Mouse (Mus musculus): ENCODE data around the gene Rhbdl3. TPM values are rescaled to one million over a fixed set of nuclear protein-coding genes. Genes with fewer than 3 reads are reported as not detected.

Rhbdl3 gene
- 9.6 and 12.6 TPM in 2 replicates for polyA plus RNA-seq (2012; rRNA removed)

DNA sequence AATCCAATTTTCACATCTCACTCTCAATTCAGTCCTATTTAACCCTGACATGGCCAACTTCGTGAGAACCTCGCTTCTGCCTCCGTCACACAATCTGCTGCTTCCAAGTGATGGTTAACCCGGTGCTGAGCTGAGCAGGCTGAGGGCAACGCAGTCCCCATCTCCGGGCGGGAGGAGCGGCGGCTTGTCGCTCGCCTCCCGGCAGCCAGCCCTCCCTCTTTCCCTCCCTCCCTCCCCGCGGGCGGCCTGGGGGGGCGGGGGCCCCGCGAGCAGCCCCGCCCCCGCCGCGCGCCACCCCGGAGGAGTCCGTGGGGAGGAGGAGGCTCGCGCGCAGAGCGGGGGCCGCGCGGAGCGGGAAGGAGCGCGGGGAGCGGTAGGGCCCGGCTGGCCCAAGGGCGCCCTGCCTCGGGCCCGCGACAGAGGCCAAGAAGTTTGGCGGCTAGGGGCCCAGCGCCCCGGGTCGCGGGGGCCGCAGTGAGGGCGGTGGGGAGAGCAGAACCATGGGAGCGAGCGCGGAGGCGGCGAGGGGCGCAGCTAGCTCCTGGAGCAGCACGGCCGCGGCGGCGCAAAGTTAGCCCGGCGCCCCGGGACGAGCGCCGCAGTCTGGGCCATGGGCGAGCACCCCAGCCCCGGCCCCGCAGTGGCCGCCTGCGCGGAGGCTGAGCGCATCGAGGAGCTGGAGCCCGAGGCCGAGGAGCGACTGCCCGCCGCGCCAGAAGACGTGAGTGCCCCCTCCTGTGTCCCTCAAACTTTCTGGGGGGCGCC lies at the start of gene Rhbdl3:
Rhbdl3 (plus strand) TSS at position 362 of the 765 bp plus-strand sequence.
- H3K27ac ChIP-seq (ENCODE audit: insufficient read depth, low read length) = no peak within 1 kb of the TSS
- no peak for TF ChIP-seq CTCF (IDR thresholded peaks at IDR 0.05; ENCODE audit: borderline replicate concordance, insufficient read depth, low read depth, low read length)
- no peak for TF ChIP-seq POLR2A (IDR thresholded peaks at IDR 0.05; ENCODE audit: borderline replicate concordance, insufficient read depth, low read length)
- H3K4me3 ChIP-seq (replicated peaks; ENCODE audit: insufficient read depth, low read depth, low read length) = peak within 1 kb of the TSS; percentile 63
- H3K27me3 ChIP-seq (ENCODE audit: control insufficient read depth, insufficient read depth, low read length) = no peaks in the 10 kb centered on the region; the same call in 1 of the 2 replicates
- DNase-seq = peak; percentile 35 to 42
- WGBS = under 1% methylated on average over 76 of the region's 81 CpGs
- H3K4me1 ChIP-seq (ENCODE audit: control insufficient read depth, insufficient read depth, low read length) = no peaks in the 10 kb centered on the region

DNA sequence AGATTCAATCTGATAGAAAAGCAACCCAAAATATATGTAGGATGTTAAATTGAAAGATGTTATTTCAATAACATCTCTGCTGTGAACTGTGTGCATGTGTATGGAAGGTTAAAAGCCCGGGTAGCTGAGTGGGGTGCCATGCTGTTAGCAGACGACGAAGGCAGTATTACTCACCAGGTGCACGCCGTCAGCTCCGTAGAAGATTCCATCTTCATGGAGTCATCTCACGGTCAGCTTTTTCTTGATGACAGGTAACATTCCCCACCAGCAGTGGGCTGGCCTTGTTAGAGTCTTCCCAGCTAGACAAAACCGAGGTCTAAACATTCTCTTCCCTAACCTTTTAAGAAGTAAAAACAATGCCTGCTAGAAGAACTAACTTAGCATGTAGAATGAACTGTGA lies 36.6 kb upstream of the Rhbdl3 start:
- 92% methylated on average over 8 of the region's 8 CpGs for WGBS
- H3K27ac ChIP-seq (ENCODE audit: insufficient read depth, low read length) = no peak overlapping the region
- DNase-seq = no peak
- H3K4me1 ChIP-seq (ENCODE audit: control insufficient read depth, insufficient read depth, low read length) = no peaks in the 10 kb centered on the region
- TF ChIP-seq CTCF (IDR thresholded peaks at IDR 0.05; ENCODE audit: borderline replicate concordance, insufficient read depth, low read depth, low read length) (no peak), POLR2A (IDR thresholded peaks at IDR 0.05; ENCODE audit: borderline replicate concordance, insufficient read depth, low read length) (no peak)
- H3K4me3 ChIP-seq (replicated peaks; ENCODE audit: insufficient read depth, low read depth, low read length) = no peak overlapping the region
- H3K27me3 ChIP-seq (ENCODE audit: control insufficient read depth, insufficient read depth, low read length) = no peaks in the 10 kb centered on the region

DNA sequence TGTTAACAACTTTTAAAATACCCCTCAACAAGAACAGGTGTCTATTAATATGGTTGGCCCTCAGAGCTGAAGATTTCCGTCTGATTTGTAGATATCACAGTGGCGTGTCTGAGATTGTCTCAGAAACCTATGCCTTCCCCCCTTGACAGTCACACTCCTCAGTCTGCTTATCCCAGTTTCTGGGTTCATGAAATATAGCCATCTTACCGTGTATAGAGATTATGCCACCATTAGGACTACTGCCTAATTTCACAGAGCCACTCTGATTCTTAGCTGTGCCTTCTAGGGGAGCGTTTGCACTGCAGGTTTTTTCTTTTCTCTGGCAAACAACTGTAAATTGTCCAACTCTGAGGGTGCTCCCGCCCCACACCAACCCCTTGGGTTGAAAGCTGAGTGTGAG lies 29.6 kb upstream of the Rhbdl3 start:
- no peak for DNase-seq
- Histone ChIP-seq H3K4me3 (replicated peaks; ENCODE audit: insufficient read depth, low read depth, low read length) (no peak overlapping the region), H3K27me3 (ENCODE audit: control insufficient read depth, insufficient read depth, low read length) (no peaks in the 10 kb centered on the region), H3K27ac (ENCODE audit: insufficient read depth, low read length) (no peak overlapping the region), H3K4me1 (ENCODE audit: control insufficient read depth, insufficient read depth, low read length) (no peaks in the 10 kb centered on the region)
- 65% methylated on average over 5 of the region's 5 CpGs for WGBS
- TF ChIP-seq CTCF (IDR thresholded peaks at IDR 0.05; ENCODE audit: borderline replicate concordance, insufficient read depth, low read depth, low read length) (no peak), POLR2A (IDR thresholded peaks at IDR 0.05; ENCODE audit: borderline replicate concordance, insufficient read depth, low read length) (no peak)

DNA sequence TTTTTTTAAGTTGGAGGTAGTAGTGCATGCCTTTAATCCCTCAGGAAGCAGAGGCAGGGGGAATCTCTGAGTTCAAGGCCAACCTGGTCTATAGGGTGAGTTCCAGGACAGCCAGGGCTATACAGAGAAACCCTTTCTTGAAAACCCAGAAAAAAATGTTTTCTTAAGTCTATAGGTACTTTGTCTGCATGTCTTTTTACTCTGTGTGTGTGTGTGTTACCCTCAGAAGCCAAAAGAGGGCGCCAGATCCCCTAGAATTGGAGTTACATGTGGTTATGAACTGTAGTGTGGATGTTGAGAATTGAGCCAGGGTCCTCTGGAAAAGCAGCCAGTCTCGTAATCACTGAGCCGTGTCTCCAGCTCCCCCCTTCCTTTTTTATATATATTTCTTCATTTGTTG lies 25.7 kb upstream of the Rhbdl3 start:
- TF ChIP-seq CTCF (IDR thresholded peaks at IDR 0.05; ENCODE audit: borderline replicate concordance, insufficient read depth, low read depth, low read length) (no peak), POLR2A (IDR thresholded peaks at IDR 0.05; ENCODE audit: borderline replicate concordance, insufficient read depth, low read length) (no peak)
- no peaks in the 10 kb centered on the region for H3K27me3 ChIP-seq (ENCODE audit: control insufficient read depth, insufficient read depth, low read length)
- no peaks in the 10 kb centered on the region for H3K4me1 ChIP-seq (ENCODE audit: control insufficient read depth, insufficient read depth, low read length)
- 64% methylated on average over 3 of the region's 3 CpGs for WGBS
- no peak overlapping the region for H3K4me3 ChIP-seq (replicated peaks; ENCODE audit: insufficient read depth, low read depth, low read length)
- DNase-seq = no peak
- no peak overlapping the region for H3K27ac ChIP-seq (ENCODE audit: insufficient read depth, low read length)

DNA sequence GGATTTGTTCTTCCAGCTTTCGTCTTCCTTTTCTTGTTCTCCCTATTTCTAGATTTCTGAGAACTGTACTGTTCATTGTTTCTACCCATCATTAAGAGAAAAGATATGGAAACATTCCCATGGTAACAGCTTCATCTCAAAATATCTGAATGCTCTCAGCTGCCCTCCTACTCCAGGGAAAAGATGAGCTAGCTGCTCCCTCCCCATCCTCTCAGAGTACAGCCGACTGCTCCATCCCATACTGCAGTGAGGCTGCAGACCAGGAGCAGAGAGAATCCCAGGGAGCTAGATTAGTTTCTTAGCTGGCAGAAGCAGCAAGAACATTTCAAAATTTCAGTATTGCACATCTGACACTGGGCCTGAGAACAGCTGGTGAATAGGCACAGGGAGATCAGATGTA lies 22.7 kb upstream of the Rhbdl3 start:
- no peaks in the 10 kb centered on the region for H3K27me3 ChIP-seq (ENCODE audit: control insufficient read depth, insufficient read depth, low read length)
- DNase-seq = no peak
- H3K27ac ChIP-seq (ENCODE audit: insufficient read depth, low read length) = no peak overlapping the region
- no peak overlapping the region for H3K4me3 ChIP-seq (replicated peaks; ENCODE audit: insufficient read depth, low read depth, low read length)
- TF ChIP-seq POLR2A (IDR thresholded peaks at IDR 0.05; ENCODE audit: borderline replicate concordance, insufficient read depth, low read length) (no peak), CTCF (IDR thresholded peaks at IDR 0.05; ENCODE audit: borderline replicate concordance, insufficient read depth, low read depth, low read length) (no peak)
- 55% methylated on average over 2 of the region's 2 CpGs for WGBS
- H3K4me1 ChIP-seq (ENCODE audit: control insufficient read depth, insufficient read depth, low read length) = no peaks in the 10 kb centered on the region

DNA sequence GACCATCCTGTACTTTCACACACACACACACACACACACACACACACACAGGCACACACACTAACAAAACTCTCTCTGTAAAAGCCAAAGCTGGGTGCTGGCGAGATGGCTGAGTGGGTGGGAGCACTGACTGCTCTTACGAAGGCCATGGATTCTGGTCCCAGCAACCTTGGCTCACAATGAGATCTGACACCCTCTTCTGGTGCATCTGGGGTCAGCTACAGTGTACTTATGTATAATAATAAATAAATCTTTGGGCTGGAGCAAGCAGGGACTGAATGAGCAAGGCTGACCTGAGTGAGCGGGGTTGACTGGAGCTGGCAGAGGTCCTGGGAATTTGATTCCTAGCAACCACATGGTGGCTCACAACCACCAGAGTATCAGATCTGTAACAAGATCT lies 16.9 kb upstream of the Rhbdl3 start:
- no peak for DNase-seq
- H3K4me3 ChIP-seq (replicated peaks; ENCODE audit: insufficient read depth, low read depth, low read length) = no peak overlapping the region
- no peak for TF ChIP-seq CTCF (IDR thresholded peaks at IDR 0.05; ENCODE audit: borderline replicate concordance, insufficient read depth, low read depth, low read length)
- TF ChIP-seq POLR2A (IDR thresholded peaks at IDR 0.05; ENCODE audit: borderline replicate concordance, insufficient read depth, low read length) = no peak
- no peaks in the 10 kb centered on the region for H3K27me3 ChIP-seq (ENCODE audit: control insufficient read depth, insufficient read depth, low read length)
- WGBS = 60% methylated on average over 3 of the region's 3 CpGs
- no peaks in the 10 kb centered on the region for H3K4me1 ChIP-seq (ENCODE audit: control insufficient read depth, insufficient read depth, low read length)
- no peak overlapping the region for H3K27ac ChIP-seq (ENCODE audit: insufficient read depth, low read length)

DNA sequence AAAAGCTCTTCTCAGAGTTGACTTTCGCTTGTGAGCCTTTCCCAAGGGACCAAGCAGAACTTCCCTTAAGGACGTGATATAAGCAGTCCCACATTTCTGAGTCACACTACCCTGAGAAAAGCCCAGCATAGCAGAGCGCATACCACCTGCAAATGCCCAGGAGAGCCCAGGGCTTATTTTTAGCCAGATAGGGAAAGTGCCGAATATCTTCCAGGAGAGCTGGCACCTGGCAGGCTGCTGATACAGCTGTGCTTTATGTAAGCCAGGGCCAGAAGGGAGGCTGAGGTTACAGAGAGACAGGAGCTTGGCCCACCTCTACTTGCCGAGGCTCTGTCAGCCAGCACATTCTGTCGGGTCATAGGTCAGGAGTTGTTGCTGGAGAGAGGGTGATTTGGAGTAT lies 16.1 kb upstream of the Rhbdl3 start:
- Histone ChIP-seq H3K27me3 (ENCODE audit: control insufficient read depth, insufficient read depth, low read length) (no peaks in the 10 kb centered on the region), H3K27ac (ENCODE audit: insufficient read depth, low read length) (no peak overlapping the region), H3K4me1 (ENCODE audit: control insufficient read depth, insufficient read depth, low read length) (no peaks in the 10 kb centered on the region), H3K4me3 (replicated peaks; ENCODE audit: insufficient read depth, low read depth, low read length) (no peak overlapping the region)
- WGBS = 44% methylated on average over 6 of the region's 6 CpGs
- DNase-seq = no peak
- TF ChIP-seq POLR2A (IDR thresholded peaks at IDR 0.05; ENCODE audit: borderline replicate concordance, insufficient read depth, low read length) (no peak), CTCF (IDR thresholded peaks at IDR 0.05; ENCODE audit: borderline replicate concordance, insufficient read depth, low read depth, low read length) (no peak)

DNA sequence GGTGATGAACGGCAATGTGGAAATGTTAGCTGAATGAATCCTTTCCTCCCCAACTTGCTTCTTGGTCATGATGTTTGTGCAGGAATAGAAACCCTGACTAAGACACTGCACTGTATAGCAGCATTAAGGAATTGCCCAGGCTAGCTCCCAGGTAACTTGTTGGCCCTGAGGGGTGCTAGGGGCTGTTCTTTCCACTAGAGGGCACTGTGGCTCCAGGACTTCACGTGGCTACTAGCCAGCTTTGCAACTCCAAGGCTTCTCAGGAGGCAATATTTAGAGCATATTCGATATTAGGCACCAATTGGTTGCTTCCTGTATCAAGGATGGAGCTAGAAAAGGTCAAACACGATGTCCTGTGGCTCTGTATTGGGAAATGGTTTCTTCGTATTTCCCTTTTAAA lies 13.6 kb upstream of the Rhbdl3 start:
- Histone ChIP-seq H3K4me1 (ENCODE audit: control insufficient read depth, insufficient read depth, low read length) (peaks cover 4% of the 10 kb centered on the region; the same call in 1 of the 2 replicates), H3K27ac (ENCODE audit: insufficient read depth, low read length) (no peak overlapping the region), H3K27me3 (ENCODE audit: control insufficient read depth, insufficient read depth, low read length) (no peaks in the 10 kb centered on the region), H3K4me3 (replicated peaks; ENCODE audit: insufficient read depth, low read depth, low read length) (no peak overlapping the region)
- TF ChIP-seq POLR2A (IDR thresholded peaks at IDR 0.05; ENCODE audit: borderline replicate concordance, insufficient read depth, low read length) (no peak), CTCF (IDR thresholded peaks at IDR 0.05; ENCODE audit: borderline replicate concordance, insufficient read depth, low read depth, low read length) (peak; percentile 84)
- WGBS = 12% methylated on average over 5 of the region's 5 CpGs
- peak; percentile 64 to 78 for DNase-seq
